Mouse (Mus musculus) testis, adult 10 weeks (tissue): ENCODE results near the gene Prdm2. TPM values are rescaled to one million over a fixed set of nuclear protein-coding genes. Genes with fewer than 3 reads are reported as not detected.

ENCODE experiments used
- polyA plus RNA-seq: library from polyadenylated mRNA; stranded (reverse); fragments of 350-450 nt; fragmentation: Illumina TruSeq; extraction: RNeasy Lipid Tissue Mini Kit (QIAGEN cat#74804); gene quantifications from one replicate; pipeline ENCODE4 v1.2.3, GENCODE M21; 2014; ENCODE audit warnings: low read depth, low replicate concordance

Gene Prdm2
- polyA plus RNA-seq = 68.0 TPM

GRCm38 (mm10) chr4:143212341-143213174 is at the start of gene Prdm2:
Prdm2 (minus strand) TSS chr4:143212995.

Other genes starting within 250 kb of the Prdm2 start
- gene Pdpn, start 86.6 kb upstream of the Prdm2 start, polyA plus RNA-seq = 5.3 TPM
- not detected for gene Lrrc38, start 136.8 kb upstream of the Prdm2 start, polyA plus RNA-seq
- 31.7 TPM for gene Pramel1, start 181.4 kb upstream of the Prdm2 start, polyA plus RNA-seq
- gene Pramef8, start 199.4 kb upstream of the Prdm2 start, polyA plus RNA-seq = 26.5 TPM
- gene Oog4, start 237.3 kb upstream of the Prdm2 start, polyA plus RNA-seq = 0.29 TPM